Mouse (Mus musculus) lung, embryonic 15.5 days (tissue): ENCODE measurements around the gene Bmpr1b. TPM values are rescaled to one million over a fixed set of nuclear protein-coding genes. Genes with fewer than 3 reads are reported as not detected.
"Not testable (repeated sequence)": the region's sequence is repeated elsewhere in the genome, so short reads cannot be mapped to it uniquely, and the experiment has no call there.

Experiments used
- ATAC-seq: fragments of 200-750 bp; cut with Nextera tagmentation; 2 replicates; pipeline ENCODE4 v1.8.0; 2017; ENCODE audit warnings: moderate number of reproducible peaks, borderline replicate concordance; ENCODE audit not compliant: low FRiP score, low TSS enrichment; ENCODE audit errors: extremely low read depth
- H3K27ac ChIP-seq: fragments of 300-500 bp; sonication (generic); 2 replicates; pipeline ENCODE4 v1.5.1; 2015; ENCODE audit warnings: moderate library complexity, mild to moderate bottlenecking, inconsistent platforms
- H3K27me3 ChIP-seq: fragments of 300-500 bp; sonication (generic); 2 replicates; pipeline ENCODE4 v1.6.1; 2015; ENCODE audit warnings: inconsistent platforms
- H3K36me3 ChIP-seq: fragments of 300-500 bp; sonication (generic); 2 replicates; pipeline ENCODE4 v1.6.1; 2015; ENCODE audit warnings: inconsistent platforms
- H3K4me1 ChIP-seq: fragments of 300-500 bp; sonication (generic); 2 replicates; pipeline ENCODE4 v1.6.1; 2015; ENCODE audit warnings: inconsistent platforms
- H3K4me2 ChIP-seq: fragments of 300-500 bp; sonication (generic); 2 replicates; pipeline ENCODE4 v1.6.1; 2015; ENCODE audit warnings: inconsistent platforms, mild to moderate bottlenecking, moderate library complexity
- H3K4me3 ChIP-seq: fragments of 300-500 bp; sonication (generic); 2 replicates; pipeline ENCODE4 v1.5.1; 2015; ENCODE audit warnings: mild to moderate bottlenecking, inconsistent platforms
- H3K9ac ChIP-seq: fragments of 300-500 bp; sonication (generic); 2 replicates; pipeline ENCODE4 v1.6.1; 2015; ENCODE audit warnings: inconsistent platforms
- H3K9me3 ChIP-seq: fragments of 300-500 bp; sonication (generic); 2 replicates; pipeline ENCODE4 v1.6.1; 2016; ENCODE audit warnings: inconsistent platforms
- WGBS: fragments of 180-500 bp; shearing (Covaris S2); methylation state at CpG from one replicate; pipeline ENCODE4 v1.1.7; 2015; 5-methylcytosine and 5-hydroxymethylcytosine counted together
- polyA plus RNA-seq: library from polyadenylated mRNA; unstranded; fragments of >200 nt; fragmentation: Nextera tagmentation; extraction: Ambion mirVana; gene quantifications from 2 replicates; pipeline ENCODE4 v1.2.1, GENCODE M21; 2015

Gene Bmpr1b
- polyA plus RNA-seq = 4.4 and 5.3 TPM in 2 replicates

GRCm38 (mm10) chr3:142168863-142169521 lies at the start of gene Bmpr1b:
TSS of gene Bmpr1b (minus strand) at chr3:142169425.
- peak; percentile 92 for ATAC-seq
- H3K9me3 ChIP-seq = no peaks in the 10 kb centered on the region
- H3K9ac ChIP-seq = peak within 1 kb of the TSS; percentile 66
- no peaks in the 10 kb centered on the region for H3K36me3 ChIP-seq
- H3K27me3 ChIP-seq = peaks cover 24% of the 10 kb centered on the region
- peak within 1 kb of the TSS; percentile 31; the same call in 1 of the 2 replicates for H3K27ac ChIP-seq
- H3K4me3 ChIP-seq = peak within 1 kb of the TSS; percentile 71
- H3K4me1 ChIP-seq = peaks cover 17% of the 10 kb centered on the region; the same call in 1 of the 2 replicates
- peak within 1 kb of the TSS; percentile 97 for H3K4me2 ChIP-seq
- under 1% methylated on average over 60 of the region's 65 CpGs for WGBS

- H3K9ac ChIP-seq = no peak overlapping the region
- H3K9me3 ChIP-seq = no peaks in the 10 kb centered on the region
- no peak overlapping the region for H3K27ac ChIP-seq
- H3K4me2 ChIP-seq = no peak overlapping the region
- WGBS = 51% methylated on average over 2 of the region's 2 CpGs
- no peaks in the 10 kb centered on the region for H3K4me1 ChIP-seq
- no peaks in the 10 kb centered on the region for H3K27me3 ChIP-seq
- no peak for ATAC-seq
- no peaks in the 10 kb centered on the region for H3K36me3 ChIP-seq
- no peak overlapping the region for H3K4me3 ChIP-seq
Observed at GRCm38 (mm10) chr3:142212821-142213220, 43.6 kb upstream of the Bmpr1b start.

GRCm38 (mm10) chr3:142212186-142212585 lies 43.0 kb upstream of the Bmpr1b start:
- no peaks in the 10 kb centered on the region for H3K27me3 ChIP-seq
- H3K36me3 ChIP-seq = no peaks in the 10 kb centered on the region
- 52% methylated on average over 3 of the region's 3 CpGs for whole genome bisulfite sequencing
- ATAC-seq = no peak
- H3K4me3 ChIP-seq = no peak overlapping the region
- H3K4me1 ChIP-seq = no peaks in the 10 kb centered on the region
- H3K9me3 ChIP-seq = no peaks in the 10 kb centered on the region
- no peak overlapping the region for H3K27ac ChIP-seq
- H3K9ac ChIP-seq = no peak overlapping the region
- H3K4me2 ChIP-seq = no peak overlapping the region

GRCm38 (mm10) chr3:142209981-142210380 lies 40.8 kb upstream of the Bmpr1b start:
- no peak overlapping the region for H3K4me3 ChIP-seq
- no peaks in the 10 kb centered on the region for H3K9me3 ChIP-seq
- no peaks in the 10 kb centered on the region for H3K4me1 ChIP-seq
- no peak overlapping the region for H3K4me2 ChIP-seq
- H3K27me3 ChIP-seq = no peaks in the 10 kb centered on the region
- H3K9ac ChIP-seq = no peak overlapping the region
- no peak overlapping the region for H3K27ac ChIP-seq
- no peaks in the 10 kb centered on the region for H3K36me3 ChIP-seq
- 61% methylated on average over 6 of the region's 6 CpGs for WGBS
- ATAC-seq = no peak

GRCm38 (mm10) chr3:142209057-142209456 lies 39.8 kb upstream of the Bmpr1b start:
- 87% methylated on average over 11 of the region's 11 CpGs for WGBS
- H3K9me3 ChIP-seq = no peaks in the 10 kb centered on the region
- H3K27me3 ChIP-seq = no peaks in the 10 kb centered on the region
- no peaks in the 10 kb centered on the region for H3K4me1 ChIP-seq
- no peak overlapping the region for H3K4me3 ChIP-seq
- no peaks in the 10 kb centered on the region for H3K36me3 ChIP-seq
- no peak overlapping the region for H3K27ac ChIP-seq
- no peak overlapping the region for H3K9ac ChIP-seq
- ATAC-seq = no peak
- no peak overlapping the region for H3K4me2 ChIP-seq

DNA sequence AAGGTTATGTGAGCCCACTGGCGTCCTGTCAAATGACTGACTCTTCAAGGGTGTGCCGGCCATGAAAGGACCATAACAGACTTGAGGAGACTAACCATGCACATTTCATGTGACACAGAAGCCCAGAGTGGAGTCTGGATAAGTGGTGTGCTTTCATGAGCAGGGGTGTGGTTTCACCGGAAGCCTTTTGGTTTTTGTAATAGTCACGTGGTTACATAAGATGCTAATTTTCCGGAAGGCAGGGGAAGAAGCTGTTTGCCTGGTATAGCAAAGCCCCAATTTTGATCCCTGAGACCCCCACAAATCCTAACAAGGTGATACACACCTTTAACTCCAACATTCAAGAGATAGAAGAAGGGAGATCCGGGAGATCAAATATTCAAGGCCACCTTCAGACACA lies 38.3 kb upstream of the Bmpr1b start:
- H3K27ac ChIP-seq = no peak overlapping the region
- H3K27me3 ChIP-seq = no peaks in the 10 kb centered on the region
- H3K4me3 ChIP-seq = no peak overlapping the region
- WGBS = 85% methylated on average over 6 of the region's 6 CpGs
- H3K9ac ChIP-seq = no peak overlapping the region
- no peaks in the 10 kb centered on the region for H3K36me3 ChIP-seq
- no peak for ATAC-seq
- H3K9me3 ChIP-seq = no peaks in the 10 kb centered on the region
- H3K4me2 ChIP-seq = no peak overlapping the region
- no peaks in the 10 kb centered on the region for H3K4me1 ChIP-seq

GRCm38 (mm10) chr3:142206316-142206715 lies 37.1 kb upstream of the Bmpr1b start:
- Histone ChIP-seq H3K36me3 (no peaks in the 10 kb centered on the region), H3K9me3 (no peaks in the 10 kb centered on the region), H3K4me2 (no peak overlapping the region), H3K4me3 (no peak overlapping the region), H3K9ac (no peak overlapping the region), H3K27ac (no peak overlapping the region), H3K4me1 (no peaks in the 10 kb centered on the region), H3K27me3 (no peaks in the 10 kb centered on the region)
- WGBS = 88% methylated on average over 3 of the region's 3 CpGs
- no peak for ATAC-seq

- H3K36me3 ChIP-seq = no peaks in the 10 kb centered on the region
- H3K27ac ChIP-seq = no peak overlapping the region
- no peak overlapping the region for H3K9ac ChIP-seq
- H3K4me1 ChIP-seq = no peaks in the 10 kb centered on the region
- ATAC-seq = no peak
- no peak overlapping the region for H3K4me2 ChIP-seq
- WGBS = 83% methylated on average over 8 of the region's 8 CpGs
- no peak overlapping the region for H3K4me3 ChIP-seq
- H3K9me3 ChIP-seq = no peaks in the 10 kb centered on the region
- H3K27me3 ChIP-seq = no peaks in the 10 kb centered on the region
Observed at GRCm38 (mm10) chr3:142196142-142196541, 26.9 kb upstream of the Bmpr1b start.

DNA sequence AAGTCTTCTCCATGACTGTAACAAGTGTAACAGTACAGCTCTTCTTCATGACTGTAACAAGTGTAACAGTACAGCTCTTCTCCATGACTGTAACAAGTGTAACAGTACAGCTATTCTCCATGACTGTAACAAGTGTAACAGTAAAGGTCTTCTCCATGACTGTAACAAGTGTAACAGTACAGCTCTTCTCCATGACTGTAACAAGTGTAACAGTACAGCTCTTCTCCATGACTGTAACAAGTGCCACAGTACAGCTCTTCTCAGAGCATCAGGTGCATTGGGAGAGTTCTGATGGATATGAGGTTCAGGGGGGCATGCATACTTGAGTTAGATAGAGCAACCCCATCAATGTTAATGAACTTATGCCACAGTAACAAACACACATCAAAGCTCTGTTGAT lies 22.4 kb upstream of the Bmpr1b start:
- H3K9ac ChIP-seq, ATAC-seq, H3K4me2 ChIP-seq, H3K4me3 ChIP-seq, H3K27ac ChIP-seq, H3K4me1 ChIP-seq, H3K27me3 ChIP-seq, H3K36me3 ChIP-seq, H3K9me3 ChIP-seq: not testable (repeated sequence)

GRCm38 (mm10) chr3:142186551-142186950 lies 17.3 kb upstream of the Bmpr1b start:
- Histone ChIP-seq H3K36me3 (no peaks in the 10 kb centered on the region), H3K4me1 (no peaks in the 10 kb centered on the region), H3K4me3 (no peak overlapping the region), H3K27ac (no peak overlapping the region), H3K9ac (no peak overlapping the region), H3K4me2 (no peak overlapping the region), H3K27me3 (no peaks in the 10 kb centered on the region), H3K9me3 (no peaks in the 10 kb centered on the region)
- 76% methylated on average over 3 of the region's 3 CpGs for WGBS
- no peak for ATAC-seq

- H3K4me1 ChIP-seq = peaks cover 5% of the 10 kb centered on the region; the same call in 1 of the 2 replicates
- H3K36me3 ChIP-seq = no peaks in the 10 kb centered on the region
- H3K27me3 ChIP-seq = peaks cover 24% of the 10 kb centered on the region
- whole genome bisulfite sequencing = 76% methylated on average over 4 of the region's 4 CpGs
- no peak for ATAC-seq
- H3K4me2 ChIP-seq = no peak overlapping the region
- no peaks in the 10 kb centered on the region for H3K9me3 ChIP-seq
- no peak overlapping the region for H3K9ac ChIP-seq
- H3K4me3 ChIP-seq = no peak overlapping the region
- H3K27ac ChIP-seq = no peak overlapping the region
Observed at GRCm38 (mm10) chr3:142173996-142174395, 4.8 kb upstream of the Bmpr1b start.

DNA sequence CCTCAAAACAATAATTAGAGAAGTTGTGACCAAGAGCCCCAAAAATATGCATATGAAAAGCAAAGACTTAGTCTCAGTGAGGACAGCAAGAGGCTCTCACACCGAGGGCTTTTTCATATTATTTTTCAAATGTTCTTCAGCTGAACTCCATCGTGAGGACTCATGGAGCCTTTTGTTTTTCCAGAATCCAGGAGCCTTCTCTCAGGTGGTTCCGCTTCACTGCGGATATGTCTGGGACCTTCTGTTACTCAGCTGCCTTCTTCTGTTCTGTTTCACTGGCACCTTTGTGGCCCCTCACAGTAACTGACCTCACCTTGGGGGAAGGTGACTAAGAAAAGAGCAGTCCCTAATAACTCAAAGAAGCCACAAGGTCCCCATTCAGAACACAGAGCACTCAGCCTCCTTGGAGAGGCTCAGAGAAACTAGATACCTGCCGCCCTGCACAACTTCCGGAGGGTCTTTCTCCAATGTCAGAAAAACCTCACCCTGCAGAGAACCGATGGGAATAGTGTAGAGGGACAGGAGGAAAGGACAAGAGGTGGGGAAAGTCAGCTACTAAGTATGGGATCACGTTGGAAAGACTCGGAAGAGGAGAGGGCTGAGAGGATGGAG lies 868 bp downstream of the Bmpr1b start:
- H3K27ac ChIP-seq = peak overlapping the region; percentile 31; the same call in 1 of the 2 replicates
- WGBS = 9% methylated on average over 9 of the region's 9 CpGs
- ATAC-seq = no peak

More for the DNA sequence above, 868 bp downstream of the Bmpr1b start:
- Histone ChIP-seq H3K4me1 (peaks cover 17% of the 10 kb centered on the region; the same call in 1 of the 2 replicates), H3K9me3 (no peaks in the 10 kb centered on the region), H3K4me2 (peak overlapping the region; percentile 97), H3K4me3 (peak overlapping the region; percentile 71), H3K27me3 (peaks cover 24% of the 10 kb centered on the region), H3K36me3 (no peaks in the 10 kb centered on the region), H3K9ac (peak overlapping the region; percentile 66)
